Mouse (Mus musculus): ENCODE results near the gene Aloxe3.
A peak's percentile ranks its signal among the peaks of the same experiment; 100 is the strongest.

The Aloxe3 gene

DNA sequence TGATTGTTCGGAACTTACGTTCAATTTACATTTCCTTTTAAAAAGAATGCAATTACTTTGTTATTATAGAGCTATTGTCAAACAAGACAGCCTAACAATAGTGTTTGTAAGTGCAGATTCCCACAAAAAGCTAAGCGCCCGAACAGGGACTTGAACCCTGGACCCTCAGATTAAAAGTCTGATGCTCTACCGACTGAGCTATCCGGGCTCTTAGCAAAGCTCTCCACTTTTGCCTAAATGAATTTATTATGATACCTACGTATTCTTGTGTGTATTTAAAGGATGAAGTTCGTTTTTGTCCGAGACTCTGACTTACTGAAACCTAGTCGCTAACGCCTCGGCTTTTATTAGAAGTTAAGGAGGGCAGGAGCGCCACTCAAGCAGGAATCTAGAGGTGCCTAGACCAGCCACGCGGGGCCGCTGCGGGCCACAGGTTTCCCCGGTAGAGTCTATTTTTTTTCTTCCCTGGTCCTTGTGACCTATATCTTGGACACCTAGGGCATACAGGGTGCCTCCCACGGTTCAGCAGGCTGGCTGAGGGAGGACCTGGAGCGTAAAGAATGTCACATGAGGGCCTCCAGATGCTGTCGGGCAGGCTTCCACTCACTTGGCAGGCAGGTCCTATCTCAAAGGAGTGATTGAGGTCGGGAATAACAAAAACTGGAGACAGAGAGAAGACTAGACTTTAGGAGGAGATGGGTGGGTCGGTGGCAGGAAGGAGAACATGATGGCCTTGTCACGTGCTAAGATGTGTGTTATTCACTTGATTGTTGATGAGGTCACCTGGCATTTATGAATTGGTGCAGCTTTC is 450 bp upstream of the Aloxe3 start:
- peak; percentile 71 to 75 for DNase-seq

DNA sequence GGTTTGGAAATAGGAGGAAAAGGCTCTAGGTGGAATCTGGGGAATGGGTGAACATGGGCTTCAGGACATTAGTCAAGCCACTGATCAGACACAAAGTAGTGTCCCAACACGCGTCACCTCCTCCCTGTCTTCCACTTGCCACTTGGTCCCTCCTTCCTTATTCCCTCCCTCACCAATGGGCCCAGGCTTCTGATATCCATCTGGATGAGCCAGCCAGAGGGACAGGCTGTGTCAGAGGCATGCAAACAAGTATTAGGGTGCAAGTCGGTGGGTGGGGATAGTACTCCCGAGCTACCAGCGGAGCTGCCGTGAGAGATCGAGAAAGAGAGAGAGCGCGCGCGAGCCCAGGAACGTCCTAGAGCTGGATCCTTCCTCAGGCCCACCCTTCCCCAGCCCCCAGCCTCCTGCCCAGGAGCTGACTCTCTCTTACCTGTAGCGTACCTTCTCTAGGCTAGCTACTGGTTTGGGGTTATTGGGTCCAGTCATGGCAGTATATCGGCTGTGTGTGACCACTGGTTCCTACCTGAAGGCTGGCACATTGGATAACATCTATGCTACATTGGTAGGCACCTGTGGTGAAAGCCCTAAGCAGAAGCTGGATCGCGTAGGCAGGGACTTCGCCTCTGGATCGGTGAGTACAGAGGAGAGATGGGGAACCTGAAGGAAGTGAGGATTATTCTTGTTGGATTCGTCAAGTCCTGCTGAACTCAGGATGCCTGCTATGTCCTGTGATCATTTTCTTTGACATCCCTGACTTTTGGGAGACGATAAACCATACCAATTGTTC is 416 bp downstream of the Aloxe3 start:
- peak in 1 of 2 experiments; percentile 34 for DNase-seq

DNA sequence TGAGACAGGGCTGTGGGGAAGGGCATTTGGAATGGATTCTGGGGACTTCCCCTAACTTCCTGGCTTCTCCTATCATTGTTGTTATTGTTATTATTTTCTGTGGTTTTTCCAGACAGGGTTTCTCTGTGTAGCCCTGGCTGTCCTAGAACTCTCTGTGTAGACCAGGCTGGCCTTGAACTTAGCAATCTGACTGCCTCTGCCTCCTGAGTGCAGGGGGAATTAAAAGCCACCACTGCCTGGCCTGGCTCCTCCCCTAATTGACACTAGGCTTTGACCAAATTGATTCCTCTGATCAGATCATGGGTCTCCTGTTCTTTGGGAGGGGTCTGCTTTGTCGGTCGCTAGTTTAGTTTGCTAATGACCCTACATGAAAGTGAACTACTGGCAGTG is 1.0 kb downstream of the Aloxe3 start:
- no peak for DNase-seq

DNA sequence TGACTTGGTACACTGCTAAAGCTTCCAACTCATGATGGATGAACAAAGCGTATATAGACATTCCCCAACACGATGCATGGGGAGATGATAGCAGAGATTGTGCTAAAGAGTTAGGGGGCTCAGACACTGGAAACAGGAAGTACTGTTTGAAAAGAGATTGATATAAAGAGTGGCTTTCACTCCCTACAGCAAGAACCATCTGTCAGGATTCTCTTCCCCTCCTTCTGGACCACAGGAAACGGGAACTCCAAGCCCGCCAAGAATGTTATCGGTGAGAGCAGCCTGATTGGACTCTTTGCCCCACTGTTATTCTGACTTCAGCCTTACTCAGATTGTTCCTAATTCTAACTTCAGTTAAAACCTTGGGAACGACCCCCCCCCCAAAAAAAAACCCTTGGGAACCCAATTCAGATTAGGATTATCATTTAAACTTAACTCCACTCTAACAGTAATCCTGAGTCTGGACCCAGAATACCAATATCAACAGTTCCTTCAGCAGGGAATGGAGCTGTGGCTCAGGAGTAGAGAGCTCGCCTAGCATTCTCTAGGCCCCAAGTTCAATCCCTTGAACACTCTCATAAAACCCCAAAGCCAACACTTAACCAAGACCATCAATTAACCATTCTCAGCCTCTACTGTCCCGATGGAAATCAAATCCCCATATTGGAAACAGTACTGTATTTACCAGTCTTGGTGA is 2.9 kb downstream of the Aloxe3 start:
- DNase-seq = no peak

DNA sequence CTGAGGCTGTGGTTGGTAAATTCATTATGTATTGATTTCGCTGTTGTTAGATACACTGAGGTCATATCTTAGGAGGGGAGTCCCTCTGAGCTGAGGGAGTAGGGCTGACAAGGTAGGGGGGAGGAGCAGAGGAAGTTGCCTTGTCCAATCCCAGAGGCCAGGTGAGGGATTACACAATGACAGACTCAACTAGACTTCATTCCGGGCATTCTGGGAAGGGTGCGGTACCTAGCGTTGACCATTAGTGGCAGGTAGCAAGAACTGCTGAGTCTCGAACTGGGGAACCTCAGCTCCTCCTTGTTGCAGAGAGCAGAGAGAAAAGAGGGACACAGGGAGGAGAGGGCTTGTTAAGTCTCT is 7.8 kb downstream of the Aloxe3 start:
- no peak for DNase-seq

DNA sequence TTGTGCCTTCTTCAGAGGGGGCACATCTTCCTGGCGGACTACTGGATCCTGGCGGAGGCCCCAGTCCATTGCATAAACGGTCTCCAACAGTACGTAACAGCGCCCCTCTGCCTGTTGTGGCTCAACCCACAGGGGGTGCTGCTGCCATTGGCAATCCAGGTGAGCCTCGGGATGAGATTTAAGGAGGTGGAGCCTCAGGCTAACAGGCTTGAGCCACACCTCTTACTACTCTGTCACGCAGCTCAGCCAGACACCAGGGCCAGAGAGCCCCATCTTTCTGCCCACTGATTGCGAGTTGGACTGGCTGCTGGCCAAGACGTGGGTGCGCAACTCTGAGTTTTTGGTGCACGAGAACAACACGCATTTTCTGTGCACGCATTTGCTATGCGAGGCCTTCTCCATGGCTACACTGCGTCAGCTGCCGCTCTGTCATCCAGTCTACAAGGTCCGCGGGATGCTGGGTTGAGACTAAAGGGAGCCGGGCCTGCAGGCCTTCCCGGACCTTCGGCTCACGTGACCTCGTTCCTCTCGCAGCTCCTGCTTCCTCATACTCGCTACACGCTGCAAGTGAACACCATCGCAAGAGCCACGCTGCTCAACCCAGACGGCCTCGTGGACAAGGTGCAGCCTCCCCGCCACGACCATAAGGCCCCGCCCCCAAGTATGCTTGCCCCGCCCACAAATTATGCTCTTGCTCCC is 8.4 kb downstream of the Aloxe3 start:
- DNase-seq = peak in 1 of 2 experiments; percentile 42

DNA sequence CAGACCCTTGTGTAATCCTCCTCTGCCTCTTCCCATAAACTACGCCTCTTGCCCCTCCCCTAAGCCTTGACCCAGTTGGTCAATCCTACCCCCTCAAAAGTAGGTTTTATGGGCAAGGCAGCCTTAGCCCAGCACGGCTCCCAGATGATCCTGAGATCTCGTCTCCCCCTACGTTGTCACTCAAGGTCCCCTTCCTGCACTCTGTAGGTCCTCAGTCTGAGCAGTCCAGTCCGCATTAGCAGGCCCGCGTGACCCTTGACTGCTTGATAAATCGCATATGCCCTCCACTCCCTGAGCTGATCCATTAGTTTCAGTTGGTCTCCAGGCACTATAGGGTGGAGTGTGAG is 8.9 kb downstream of the Aloxe3 start:
- no peak for DNase-seq

DNA sequence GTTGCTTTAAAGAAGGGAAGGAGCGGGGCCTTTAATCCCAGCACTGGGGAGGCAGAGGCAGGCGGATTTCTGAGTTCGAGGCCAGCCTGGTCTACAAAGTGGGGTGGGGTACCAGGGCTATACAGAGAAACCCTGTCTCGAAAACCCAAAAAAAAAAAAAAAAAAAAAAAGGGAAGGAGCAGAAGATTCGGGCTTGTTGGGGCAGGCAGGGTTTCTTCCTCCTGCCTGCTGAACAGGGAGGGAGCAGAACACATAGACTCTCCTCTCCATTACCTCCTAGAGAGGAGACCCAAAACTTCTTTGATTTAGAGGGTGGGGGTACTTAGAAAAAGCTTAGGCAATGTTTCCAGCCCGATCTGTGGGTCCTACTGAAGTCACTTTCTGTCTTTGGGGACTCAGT is 9.7 kb downstream of the Aloxe3 start:
- no peak for DNase-seq

DNA sequence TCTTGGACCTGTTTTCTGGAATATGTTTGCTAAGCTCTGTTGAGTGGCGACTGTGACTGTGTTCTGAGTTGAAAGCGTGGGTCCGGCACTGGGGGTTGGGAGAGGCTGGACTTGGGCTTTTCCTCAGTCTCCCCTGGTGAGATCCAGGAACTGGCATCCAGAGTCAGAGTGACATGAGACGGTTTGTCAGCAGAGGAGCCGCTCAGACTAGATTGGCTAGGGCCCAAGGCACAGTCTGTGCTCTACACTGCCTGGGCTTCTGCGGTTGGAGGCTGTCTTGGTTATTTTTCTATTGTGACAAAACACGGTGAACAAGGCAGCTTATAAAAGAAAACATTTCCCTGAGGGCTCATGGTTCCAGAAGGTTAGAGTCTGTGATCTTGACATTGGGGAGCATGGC is 21.9 kb downstream of the Aloxe3 start:
- no peak for DNase-seq

DNA sequence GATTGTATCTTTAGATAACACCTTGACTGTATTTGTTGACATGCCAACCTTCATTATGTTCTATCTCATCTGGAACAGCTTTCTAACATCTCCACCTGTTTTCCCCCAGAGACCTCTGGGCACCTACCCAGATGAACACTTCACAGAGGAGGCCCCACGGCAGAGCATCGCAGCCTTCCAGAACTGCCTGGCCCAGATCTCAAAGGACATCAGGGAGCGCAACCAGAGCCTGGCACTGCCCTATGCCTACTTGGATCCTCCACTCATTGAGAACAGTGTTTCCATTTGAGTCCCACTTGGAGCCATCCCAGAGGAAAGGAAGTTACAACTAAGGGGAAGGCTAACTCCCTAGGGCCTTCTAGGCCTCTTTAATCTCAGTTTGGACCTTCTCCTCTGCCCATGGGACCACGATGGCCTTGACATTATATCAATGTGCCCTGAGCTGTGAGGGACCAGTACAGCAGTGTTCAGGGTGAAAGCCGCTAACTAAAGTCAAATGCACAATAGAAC is 22.8 kb downstream of the Aloxe3 start:
- DNase-seq = no peak

DNA sequence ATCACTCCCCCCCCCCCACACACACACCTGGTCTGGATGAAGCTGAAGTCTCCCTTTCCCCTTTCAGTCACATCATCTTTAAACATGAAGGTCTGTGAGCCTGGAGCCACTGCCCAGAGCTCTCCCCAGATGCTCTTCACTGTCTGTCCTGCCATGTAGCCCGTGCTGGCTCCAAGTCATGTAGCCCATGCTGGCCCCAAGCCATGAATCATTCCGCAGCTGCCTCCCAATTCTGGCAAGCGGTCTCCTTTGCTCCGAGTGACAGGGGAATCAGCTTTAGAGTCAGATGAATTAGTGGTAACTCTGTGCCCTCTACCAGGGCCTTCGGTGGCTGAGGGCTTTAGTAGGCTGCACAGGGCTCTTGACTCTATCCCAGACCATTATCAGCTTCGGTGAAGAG is 24.0 kb downstream of the Aloxe3 start:
- DNase-seq = no peak

DNA sequence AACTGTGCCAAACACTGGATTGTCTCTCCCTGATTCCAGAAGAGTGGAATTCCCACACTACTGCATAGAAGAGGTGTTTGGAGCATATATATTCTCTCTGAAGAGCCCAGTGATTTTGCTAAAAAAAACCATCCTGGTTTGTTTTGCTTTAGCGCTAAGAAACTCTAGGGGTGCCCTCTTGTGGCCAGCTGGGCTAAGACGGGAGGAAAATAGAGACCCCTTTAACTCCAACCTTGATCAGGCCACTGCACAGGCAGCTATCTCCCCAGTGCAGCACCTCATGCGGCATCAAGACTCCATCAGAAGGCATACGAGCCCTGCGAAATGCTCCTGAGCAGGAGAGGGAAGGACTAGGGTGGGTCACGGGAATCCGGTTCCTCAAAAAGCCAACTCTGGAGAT is 24.7 kb downstream of the Aloxe3 start:
- peak; percentile 25 to 68 for DNase-seq

DNA sequence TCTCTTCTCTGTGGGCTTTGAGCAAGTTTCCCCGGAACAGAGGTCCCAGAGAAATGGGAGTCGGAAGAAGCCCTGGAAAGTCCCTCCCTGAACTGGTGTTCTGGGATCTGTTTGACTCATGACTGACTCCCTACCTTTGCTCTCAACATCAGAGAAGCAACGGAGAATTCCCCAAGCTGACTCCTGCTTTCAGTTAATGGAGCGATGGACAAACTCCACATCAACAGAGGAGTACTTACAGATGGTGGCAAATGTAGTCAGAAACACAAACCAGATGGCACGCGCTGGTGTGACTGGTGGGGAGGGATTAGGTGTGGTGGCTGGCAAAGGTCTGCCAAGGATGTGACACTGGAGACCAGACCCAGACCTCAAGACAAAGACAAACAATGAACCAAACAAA is 25.3 kb downstream of the Aloxe3 start:
- DNase-seq = no peak

DNA sequence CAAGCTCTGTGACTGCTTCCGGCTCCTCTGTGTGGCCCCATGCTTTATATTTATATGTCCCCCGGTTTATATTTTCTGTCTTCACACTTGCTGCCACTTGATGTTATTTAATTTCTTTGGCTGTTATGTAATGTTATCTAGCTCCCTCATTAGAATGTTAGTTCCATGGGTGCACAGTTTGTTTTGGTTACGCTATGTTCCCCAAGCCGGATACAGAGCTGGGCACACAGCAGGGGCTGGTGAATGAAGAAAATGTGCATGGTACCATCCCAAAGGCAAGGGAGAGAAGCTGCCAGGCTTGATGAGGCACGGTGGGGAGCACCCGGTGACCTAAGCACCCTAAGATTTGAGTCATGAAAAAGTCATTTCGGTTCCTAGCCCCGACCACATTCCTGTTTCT is 28.1 kb downstream of the Aloxe3 start:
- no peak for DNase-seq

DNA sequence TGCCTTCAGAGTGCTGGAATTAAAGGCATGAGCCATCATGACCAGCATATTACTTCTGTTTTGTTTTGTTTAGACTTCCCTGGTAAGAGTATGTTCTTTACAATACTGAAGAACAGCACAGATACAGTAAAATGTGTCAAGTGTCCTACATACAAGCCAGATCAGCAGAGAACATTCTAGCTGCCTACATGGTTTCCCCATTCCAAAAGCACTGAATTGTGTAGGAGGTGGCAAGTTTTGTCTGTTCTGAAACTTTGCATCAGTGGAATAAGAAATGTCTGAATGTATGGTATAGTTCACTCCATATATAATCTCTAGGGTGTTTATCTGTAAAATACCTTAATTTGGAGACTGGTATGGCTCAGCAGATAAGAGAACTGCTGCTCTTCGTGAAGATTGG is 29.7 kb downstream of the Aloxe3 start:
- DNase-seq = no peak

DNA sequence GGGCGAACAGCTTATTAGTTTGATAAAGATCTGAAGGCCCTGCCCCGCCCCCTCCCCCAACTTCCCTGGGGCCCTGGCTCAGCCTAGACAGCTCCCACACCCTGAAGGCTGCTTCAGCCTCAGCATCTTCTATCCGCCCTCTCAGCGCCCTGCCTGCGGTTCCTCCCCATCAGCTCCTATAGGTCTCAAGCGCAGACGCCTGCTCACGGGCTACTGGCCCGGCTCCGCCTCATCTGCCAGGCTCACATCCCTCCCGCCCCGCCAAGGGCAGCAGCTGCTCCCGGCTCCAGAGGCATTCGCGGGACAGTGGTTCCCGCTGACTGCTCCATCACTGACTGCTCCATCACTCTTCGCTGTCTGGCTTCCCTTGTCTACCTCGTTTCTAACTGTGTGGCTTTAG is 31.1 kb downstream of the Aloxe3 start, which contains the start of gene Alox12b:
TSS of gene Alox12b (plus strand) at position 190 of the 400 bp plus-strand sequence.
- DNase-seq = no peak

DNA sequence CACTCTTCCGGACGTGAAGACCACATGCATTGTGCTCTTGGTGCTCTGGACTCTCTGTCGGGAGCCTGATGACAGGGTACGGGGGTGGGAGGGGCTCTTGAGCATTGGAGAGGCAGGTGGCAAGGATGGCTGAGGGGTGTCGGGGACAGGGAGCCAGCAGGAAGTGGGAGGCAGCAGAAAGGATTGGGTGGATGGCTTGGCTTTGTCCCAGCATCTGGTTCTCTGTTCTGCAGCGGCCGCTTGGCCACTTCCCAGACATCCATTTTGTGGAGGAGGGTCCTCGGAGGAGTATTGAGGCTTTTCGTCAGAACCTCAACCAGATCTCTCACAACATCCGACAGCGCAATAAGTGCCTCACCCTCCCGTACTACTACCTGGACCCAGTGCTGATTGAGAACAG is 43.6 kb downstream of the Aloxe3 start:
- DNase-seq = no peak

DNA sequence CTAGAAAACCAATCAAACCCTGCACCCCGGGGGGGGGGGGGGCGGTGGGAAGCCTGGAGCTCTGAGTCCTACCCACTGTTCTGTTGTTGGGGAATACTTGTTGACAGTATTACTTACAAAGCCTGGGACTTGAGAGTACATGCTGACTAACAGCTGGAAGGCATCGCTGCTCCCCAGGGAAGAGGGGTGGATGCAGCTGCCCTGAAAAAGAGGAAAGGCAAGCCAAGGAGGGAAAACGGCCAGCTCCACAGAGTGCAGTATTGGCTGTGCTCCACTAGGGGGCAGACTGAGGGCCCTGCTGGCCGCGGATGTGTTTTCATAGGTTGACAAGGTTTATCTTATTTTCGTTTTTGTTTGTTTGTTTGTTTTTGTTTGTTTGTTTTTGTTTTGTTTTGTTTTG is 45.9 kb downstream of the Aloxe3 start:
- peak in 1 of 2 experiments; percentile 34 for DNase-seq

DNA sequence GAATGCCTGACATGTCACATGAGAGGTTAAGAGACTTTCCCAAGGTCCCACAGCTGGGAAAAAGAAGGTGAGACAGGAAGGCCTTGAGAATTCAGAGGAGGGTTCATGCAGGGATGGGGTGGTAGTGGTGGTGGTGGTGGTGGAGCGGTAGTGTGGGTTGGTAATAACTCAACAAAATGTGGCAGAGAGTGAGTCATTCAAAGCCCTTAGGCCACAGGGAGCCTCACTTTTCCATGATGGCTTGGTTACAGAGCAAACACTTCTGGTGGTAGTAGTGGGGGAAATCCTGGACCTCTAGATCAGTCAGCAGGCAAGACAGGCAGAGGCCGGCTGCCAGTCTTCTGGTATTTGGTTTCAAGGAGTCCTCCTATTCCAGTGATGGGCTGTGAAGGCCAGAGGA is 46.9 kb downstream of the Aloxe3 start:
- no peak for DNase-seq

DNA sequence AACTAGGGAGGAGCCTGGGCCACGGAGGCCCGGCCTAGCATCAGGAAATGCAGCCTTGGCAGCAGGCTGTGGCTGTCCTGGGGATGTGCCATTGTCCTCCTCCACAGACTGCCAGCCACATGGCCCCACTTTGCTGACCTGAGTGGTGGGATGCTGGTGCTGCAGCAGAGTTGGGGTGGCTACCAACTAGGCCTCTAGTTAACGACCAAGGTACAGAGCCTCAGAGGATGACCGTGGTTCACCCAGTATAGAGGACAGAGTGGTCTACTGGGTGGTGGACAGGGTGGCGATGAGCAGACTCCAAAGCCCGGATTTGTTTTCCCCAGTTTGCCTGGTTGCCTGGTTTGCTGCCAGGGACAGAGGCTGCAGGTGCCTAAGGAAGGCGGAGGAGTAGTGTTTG is 49.0 kb downstream of the Aloxe3 start:
- DNase-seq = no peak

DNA sequence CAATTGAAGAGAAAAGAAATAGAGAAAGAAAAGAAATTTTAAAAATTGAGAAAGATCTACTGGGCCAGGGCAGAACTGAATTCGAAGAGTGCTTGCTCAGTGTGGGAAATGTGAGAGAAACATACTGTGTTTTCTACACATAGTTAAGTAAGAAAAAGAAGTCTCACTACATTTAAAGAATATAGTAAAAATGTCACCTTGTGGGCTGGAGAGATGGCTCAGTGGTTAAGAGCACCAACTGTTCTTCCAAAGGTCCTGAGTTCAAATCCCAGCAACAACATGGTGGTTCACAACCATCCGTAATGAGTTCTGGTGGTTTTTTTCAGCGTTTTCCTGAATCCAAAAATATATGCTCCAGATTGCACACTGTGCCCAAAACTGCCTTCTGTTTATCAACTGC is 52.8 kb downstream of the Aloxe3 start:
- DNase-seq = no peak

DNA sequence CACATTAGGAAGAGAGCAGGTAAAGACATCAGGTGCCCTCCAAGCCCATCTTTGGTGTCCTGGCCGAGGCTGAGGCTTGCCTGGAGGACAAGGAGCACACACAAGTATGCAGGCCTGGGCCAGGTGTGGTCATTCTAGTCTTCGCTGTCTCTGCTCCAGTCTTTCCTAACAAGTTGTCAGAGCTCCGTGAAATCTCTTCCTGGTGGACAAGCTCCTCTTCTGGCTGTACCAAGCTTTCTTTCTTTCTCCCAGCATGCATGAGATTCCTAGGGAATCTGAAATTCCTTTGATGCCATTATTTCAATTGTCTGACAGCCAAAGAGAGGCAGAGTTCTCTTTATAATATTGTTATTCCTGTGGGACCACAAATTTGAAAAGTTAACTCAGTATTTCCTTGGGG is 53.8 kb downstream of the Aloxe3 start:
- no peak for DNase-seq

DNA sequence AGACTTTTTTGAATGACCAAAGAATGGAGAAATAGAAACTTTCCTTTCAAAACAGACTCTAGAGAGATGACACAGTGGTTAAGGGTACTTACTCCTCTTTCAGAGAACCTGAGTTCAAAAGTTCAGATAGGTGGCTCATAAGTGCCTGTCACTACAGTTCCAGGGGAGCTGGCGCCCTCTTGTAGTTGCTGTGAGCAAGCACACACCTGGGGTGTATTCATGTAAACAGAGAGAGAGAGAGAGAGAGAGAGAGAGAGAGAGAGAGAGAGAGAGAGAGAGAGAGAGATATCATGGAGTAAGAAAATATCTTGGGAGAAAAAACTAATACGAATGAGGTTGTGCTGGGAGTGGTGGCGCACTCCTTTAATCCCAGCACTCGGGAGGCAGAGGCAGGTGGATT is 54.4 kb downstream of the Aloxe3 start:
- no peak for DNase-seq
